Mouse (Mus musculus) CH12.LX (cell line): ENCODE measurements at regions not wholly inside any gene's neighbourhood (a gene's known extent, or its start where the extent isn't known, plus 50 kb on each side); places are given as distances from the start of the nearest gene placed in this dataset.

Experiments used
- BHLHE40 ChIP-seq: IDR thresholded peaks from 2 replicates; pipeline ENCODE4 v1.6.1; 2011; ENCODE audit warnings: mild to moderate bottlenecking, low read depth, low read length, improper control_type of control experiment
- CTCF ChIP-seq, 2 experiments: IDR thresholded peaks in 1 of 2; conservative IDR thresholded peaks in 1 of 2; 2 replicates each; pipeline ENCODE4 v1.5.1; 2011 to 2012; ENCODE audit warnings: low read depth in 2 of 2, low read length in 2 of 2, improper control_type of control experiment in 1 of 2, inconsistent platforms in 1 of 2, mild to moderate bottlenecking in 1 of 2, moderate library complexity in 1 of 2
- E2F4 ChIP-seq: IDR thresholded peaks from 2 replicates; pipeline ENCODE4 v1.6.1; 2011; ENCODE audit warnings: low read depth, low read length, improper control_type of control experiment; ENCODE audit not compliant: insufficient replicate concordance
- POLR2A ChIP-seq: IDR thresholded peaks from 2 replicates; pipeline ENCODE4 v1.6.1; 2011; ENCODE audit warnings: low read depth, mild to moderate bottlenecking, improper control_type of control experiment, low read length
- RCOR1 ChIP-seq: conservative IDR thresholded peaks from 2 replicates; pipeline ENCODE4 v1.6.1; 2012; ENCODE audit warnings: low read depth, mild to moderate bottlenecking, inconsistent platforms, low read length, improper control_type of control experiment

DNA sequence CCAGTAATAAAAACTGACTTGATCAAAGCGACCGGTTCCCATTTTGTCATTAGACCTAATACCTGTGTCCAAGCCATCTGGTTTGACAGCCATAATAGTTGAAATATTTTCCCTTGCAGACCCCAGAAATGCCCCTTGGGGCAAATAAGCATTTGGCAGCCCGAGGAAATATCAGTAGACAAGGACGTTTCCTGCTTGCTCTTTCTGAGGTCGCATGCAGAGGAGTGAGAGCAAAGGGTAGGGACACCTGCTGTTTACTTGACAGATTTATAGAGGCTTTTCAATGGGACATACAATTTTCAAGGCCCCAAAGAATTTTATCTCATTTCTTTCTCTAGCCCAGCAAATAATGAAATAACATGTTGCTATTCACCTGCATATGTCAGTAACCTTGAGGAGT, 73.5 kb downstream of the Csl start:
- TF ChIP-seq CTCF (conservative IDR thresholded peaks at IDR 0.05 in 1 of 2, IDR thresholded peaks at IDR 0.05 in 1 of 2; ENCODE audit: low read depth in 2 of 2, low read length in 2 of 2) (no peak), POLR2A (no peak), RCOR1 (no peak), E2F4 (no peak), BHLHE40 (no peak)
